Mouse (Mus musculus) bone marrow macrophage, adult 2 months (primary cell): ENCODE data around the gene 2210016L21Rik. TPM values are rescaled to one million over a fixed set of nuclear protein-coding genes. Genes with fewer than 3 reads are reported as not detected.

Source experiments
- H3K27ac ChIP-seq: 2 replicates; pipeline ENCODE4 v1.5.1; 2012; ENCODE audit warnings: low read depth, low read length; ENCODE audit not compliant: insufficient read depth
- H3K4me1 ChIP-seq: 2 replicates; pipeline ENCODE4 v1.6.1; 2012; ENCODE audit warnings: low read length; ENCODE audit not compliant: control insufficient read depth, insufficient read depth
- H3K4me3 ChIP-seq: 2 replicates; pipeline ENCODE4 v1.5.1; 2012; ENCODE audit warnings: mild to moderate bottlenecking, low read length, moderate library complexity; ENCODE audit not compliant: insufficient read depth
- CTCF ChIP-seq: IDR thresholded peaks from 2 replicates; pipeline ENCODE4 v1.5.1; 2012; ENCODE audit warnings: low read depth, mild to moderate bottlenecking, low read length, moderate library complexity
- POLR2A ChIP-seq: IDR thresholded peaks from 2 replicates; pipeline ENCODE4 v1.6.1; 2012; ENCODE audit warnings: mild to moderate bottlenecking, low read depth, low read length, borderline replicate concordance
- polyA plus RNA-seq: library from polyadenylated mRNA; stranded (reverse); fragments of >200 nt; gene quantifications from 2 replicates; pipeline ENCODE4 v1.2.4, GENCODE M21; 2012; ENCODE audit not compliant: missing spikeins, insufficient read depth, insufficient read length

2210016L21Rik gene
- polyA plus RNA-seq, 1 experiment = 30.3 TPM

- H3K27ac ChIP-seq = no peak overlapping the region
- no peak overlapping the region for H3K4me3 ChIP-seq
- TF ChIP-seq POLR2A (no peak), CTCF (no peak)
- H3K4me1 ChIP-seq = no peaks in the 10 kb centered on the region
Measured at GRCm38 (mm10) chr5:114976935-114977334, 35.0 kb downstream of the 2210016L21Rik start.

- Histone ChIP-seq H3K4me1 (no peaks in the 10 kb centered on the region), H3K27ac (no peak overlapping the region), H3K4me3 (no peak overlapping the region)
- TF ChIP-seq CTCF (no peak), POLR2A (no peak)
Measured at GRCm38 (mm10) chr5:114978473-114978872, 36.5 kb downstream of the 2210016L21Rik start.

- Histone ChIP-seq H3K4me3 (peak overlapping the region; percentile 53), H3K27ac (no peak overlapping the region)
Measured at GRCm38 (mm10) chr5:114978888-114979249, 36.9 kb downstream of the 2210016L21Rik start.

GRCm38 (mm10) chr5:114979250-114980121 lies 37.5 kb downstream of the 2210016L21Rik start:
- Histone ChIP-seq H3K27ac (no peak overlapping the region), H3K4me3 (peak overlapping the region; percentile 53), H3K4me1 (no peaks in the 10 kb centered on the region)
- no peak for TF ChIP-seq POLR2A
- TF ChIP-seq CTCF = peak; percentile 41

More at GRCm38 (mm10) chr5:114978888-114979249, 36.9 kb downstream of the 2210016L21Rik start:
- H3K4me1 ChIP-seq = no peaks in the 10 kb centered on the region
- TF ChIP-seq CTCF (no peak; the same call in 1 of the 2 replicates), POLR2A (no peak)

GRCm38 (mm10) chr5:114980122-114980748 lies 38.3 kb downstream of the 2210016L21Rik start:
- Histone ChIP-seq H3K4me1 (no peaks in the 10 kb centered on the region), H3K27ac (no peak overlapping the region), H3K4me3 (no peak overlapping the region; the same call in 1 of the 2 replicates)
- TF ChIP-seq CTCF (no peak), POLR2A (no peak)

GRCm38 (mm10) chr5:114982001-114982400 lies 40.0 kb downstream of the 2210016L21Rik start:
- TF ChIP-seq POLR2A (no peak), CTCF (no peak)
- H3K27ac ChIP-seq = no peak overlapping the region
- H3K4me3 ChIP-seq = no peak overlapping the region
- no peaks in the 10 kb centered on the region for H3K4me1 ChIP-seq

- Histone ChIP-seq H3K4me3 (no peak overlapping the region), H3K27ac (no peak overlapping the region), H3K4me1 (no peaks in the 10 kb centered on the region)
- no peak for TF ChIP-seq CTCF
Measured at GRCm38 (mm10) chr5:114985074-114985473, 43.1 kb downstream of the 2210016L21Rik start.

- Histone ChIP-seq H3K4me1 (no peaks in the 10 kb centered on the region), H3K27ac (no peak overlapping the region), H3K4me3 (no peak overlapping the region)
- no peak for TF ChIP-seq CTCF
- TF ChIP-seq POLR2A = no peak
Measured at GRCm38 (mm10) chr5:114996447-114996846, 54.5 kb downstream of the 2210016L21Rik start.

- no peak overlapping the region for H3K4me3 ChIP-seq
- TF ChIP-seq POLR2A (no peak), CTCF (no peak)
- no peaks in the 10 kb centered on the region for H3K4me1 ChIP-seq
- H3K27ac ChIP-seq = no peak overlapping the region
Measured at GRCm38 (mm10) chr5:114997327-114997726, 55.4 kb downstream of the 2210016L21Rik start.

Other genes starting within 250 kb of the 2210016L21Rik start
- gene Tchp, start 234.4 kb upstream of the 2210016L21Rik start, polyA plus RNA-seq = 13.1 and 13.7 TPM in 2 replicates
- 102 and 116 TPM in 2 replicates for gene Ankrd13a, start 167.5 kb upstream of the 2210016L21Rik start, polyA plus RNA-seq
- 111 and 116 TPM in 2 replicates for gene Git2, start 166.6 kb upstream of the 2210016L21Rik start, polyA plus RNA-seq
- gene 1500011B03Rik, start 118.7 kb upstream of the 2210016L21Rik start, polyA plus RNA-seq = 32.9 and 35.7 TPM in 2 replicates
- not detected in 2 replicates for gene 4930519G04Rik, start 88.5 kb upstream of the 2210016L21Rik start, polyA plus RNA-seq
- gene Gm9936, start 83.5 kb upstream of the 2210016L21Rik start, polyA plus RNA-seq = not detected in 2 replicates
- gene Oasl2, start 45.2 kb upstream of the 2210016L21Rik start, polyA plus RNA-seq = 359 and 380 TPM in 2 replicates
- 13.1 and 14.6 TPM in 2 replicates for gene Oasl1, start 18.9 kb upstream of the 2210016L21Rik start, polyA plus RNA-seq
- gene Hnf1a, start 28.9 kb downstream of the 2210016L21Rik start, polyA plus RNA-seq = not detected in 2 replicates
- 60.1 and 65.2 TPM in 2 replicates for gene Sppl3, start 69.0 kb downstream of the 2210016L21Rik start, polyA plus RNA-seq
- gene Gm10401, start 156.1 kb downstream of the 2210016L21Rik start, polyA plus RNA-seq = not detected in 2 replicates
- gene Acads, start 177.2 kb downstream of the 2210016L21Rik start, polyA plus RNA-seq = 22.3 and 22.7 TPM in 2 replicates
- gene Unc119b, start 192.8 kb downstream of the 2210016L21Rik start, polyA plus RNA-seq = 5.2 and 6.1 TPM in 2 replicates
- 54.3 and 60.3 TPM in 2 replicates for gene Mlec, start 216.0 kb downstream of the 2210016L21Rik start, polyA plus RNA-seq